Mouse (Mus musculus): ENCODE measurements around the gene Bard1. TPM values are rescaled to one million over a fixed set of nuclear protein-coding genes. Genes with fewer than 3 reads are reported as not detected.

Bard1 gene
- total RNA-seq (2021), result 1 to 10 TPM; 1.0 to 1.8 TPM
- long read RNA-seq, experiment 1, result 0 reads
- long read RNA-seq, experiment 2, partial matches to known transcripts, result 0 of 1 reads
- long read RNA-seq, experiment 2, other reads (novel, unspliced or antisense), result 1 of 1 reads

DNA sequence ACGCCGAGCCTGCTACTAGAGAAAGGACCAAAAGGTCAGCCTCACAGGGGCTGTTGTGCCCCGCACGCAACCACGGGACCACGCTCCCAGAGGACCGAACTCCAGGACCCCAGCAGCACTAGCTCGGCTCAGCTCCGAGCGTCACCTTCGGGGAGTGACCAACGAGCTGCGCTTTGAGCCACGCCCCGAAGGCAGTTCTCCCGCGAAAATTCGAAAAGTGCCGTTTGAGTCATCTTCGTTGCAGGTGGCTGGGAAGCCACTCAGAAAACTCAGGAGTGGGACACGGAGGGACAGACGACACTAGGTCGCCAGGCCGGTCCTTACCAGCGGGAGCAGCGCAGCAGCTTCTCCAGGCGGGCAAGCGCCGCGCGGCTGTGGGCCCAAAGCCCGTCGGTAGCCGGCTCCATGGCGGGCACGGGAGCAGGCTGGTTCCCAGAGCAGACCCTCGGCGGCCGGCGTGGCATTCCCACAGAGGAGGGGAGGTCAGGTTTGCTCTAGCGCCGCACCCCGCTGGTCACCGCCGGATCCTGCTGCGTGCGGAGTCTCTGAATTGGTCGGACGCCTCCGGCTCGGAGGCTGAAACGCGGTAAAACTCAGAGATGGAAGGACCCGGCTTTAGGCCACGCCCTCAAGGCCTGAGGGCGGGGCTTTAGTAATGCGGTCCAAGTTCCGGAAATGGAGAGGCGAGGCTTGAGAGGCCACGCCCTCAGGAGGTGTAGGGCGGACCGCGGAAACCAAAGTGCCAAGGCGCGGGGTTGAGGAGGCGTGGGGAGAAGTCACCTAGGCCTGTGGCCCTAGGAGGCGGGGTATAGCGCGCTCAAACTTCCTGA, at the start of gene Bard1:
Gene Bard1, minus strand, starts transcription at position 803 of the 830 bp plus-strand sequence.
- intact Hi-C loops (cut with DNase I), result no loop called here
- peak; percentile 91 to 93 for DNase-seq

DNA sequence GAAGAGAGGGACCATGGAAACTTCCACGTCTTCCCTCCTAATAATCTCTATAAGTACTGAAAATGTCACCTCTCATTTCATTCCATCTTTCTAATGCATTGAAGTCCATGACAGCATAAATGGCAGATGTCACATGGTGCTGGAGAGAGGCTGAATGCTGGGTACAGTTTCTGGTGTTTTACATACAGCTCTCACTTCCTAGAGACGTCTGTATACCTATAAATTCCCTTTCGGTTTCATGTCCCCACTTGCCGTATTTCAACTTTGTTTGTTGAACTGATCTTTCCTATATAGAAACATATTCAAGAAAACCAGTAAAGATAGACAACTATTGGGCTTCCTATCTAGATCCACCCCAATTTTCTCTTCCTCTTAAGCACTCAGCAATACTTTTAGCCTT, 24.2 kb upstream of the Bard1 start:
- intact Hi-C loops (cut with DNase I), result no loop called here

GRCm38 (mm10) chr1:71118511-71118910, 15.6 kb upstream of the Bard1 start:
- intact Hi-C loops (cut with DNase I), result no loop called here
- DNase-seq, result no peak

More for the DNA sequence above, 24.2 kb upstream of the Bard1 start:
- no peak for DNase-seq

- intact Hi-C loops (cut with DNase I), result no loop called here
- no peak for DNase-seq
Observed at GRCm38 (mm10) chr1:71117253-71117652, 14.3 kb upstream of the Bard1 start.

- intact Hi-C loops (cut with DNase I), result no loop called here
Observed at GRCm38 (mm10) chr1:71115781-71116180, 12.8 kb upstream of the Bard1 start.

GRCm38 (mm10) chr1:71109858-71110257, 6.9 kb upstream of the Bard1 start:
- DNase-seq, result no peak
- intact Hi-C loops (cut with DNase I), result no loop called here

More at GRCm38 (mm10) chr1:71115781-71116180, 12.8 kb upstream of the Bard1 start:
- DNase-seq, result no peak

- intact Hi-C loops (cut with DNase I), result no loop called here
- no peak for DNase-seq
Observed at GRCm38 (mm10) chr1:71106127-71106526, 3.2 kb upstream of the Bard1 start.

DNA sequence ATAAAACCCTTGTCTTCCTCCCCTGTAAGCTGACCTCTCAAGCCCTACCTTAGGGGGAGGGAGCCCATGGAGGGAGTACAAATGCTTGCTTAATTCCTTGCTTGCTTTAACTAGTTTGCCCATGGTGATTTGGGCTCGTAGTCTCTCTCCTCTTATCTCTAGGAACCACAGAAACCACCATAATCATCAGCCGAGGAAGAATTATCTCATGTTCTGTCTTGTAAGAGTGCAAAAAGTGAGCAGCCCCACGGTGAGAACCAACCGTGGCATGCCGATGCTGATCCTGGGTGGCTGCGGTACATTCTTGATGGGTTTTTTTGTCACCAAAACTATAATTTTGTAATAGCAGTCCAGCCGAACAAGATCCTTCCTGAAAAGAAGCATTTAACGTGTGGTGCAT, 2.8 kb upstream of the Bard1 start:
- no peak for DNase-seq
- intact Hi-C loops (cut with DNase I), result no loop called here

GRCm38 (mm10) chr1:71103174-71103864, 373 bp upstream of the Bard1 start:
- peak in 1 of 2 experiments; percentile 7 for DNase-seq
- intact Hi-C loops (cut with DNase I), result no loop called here

DNA sequence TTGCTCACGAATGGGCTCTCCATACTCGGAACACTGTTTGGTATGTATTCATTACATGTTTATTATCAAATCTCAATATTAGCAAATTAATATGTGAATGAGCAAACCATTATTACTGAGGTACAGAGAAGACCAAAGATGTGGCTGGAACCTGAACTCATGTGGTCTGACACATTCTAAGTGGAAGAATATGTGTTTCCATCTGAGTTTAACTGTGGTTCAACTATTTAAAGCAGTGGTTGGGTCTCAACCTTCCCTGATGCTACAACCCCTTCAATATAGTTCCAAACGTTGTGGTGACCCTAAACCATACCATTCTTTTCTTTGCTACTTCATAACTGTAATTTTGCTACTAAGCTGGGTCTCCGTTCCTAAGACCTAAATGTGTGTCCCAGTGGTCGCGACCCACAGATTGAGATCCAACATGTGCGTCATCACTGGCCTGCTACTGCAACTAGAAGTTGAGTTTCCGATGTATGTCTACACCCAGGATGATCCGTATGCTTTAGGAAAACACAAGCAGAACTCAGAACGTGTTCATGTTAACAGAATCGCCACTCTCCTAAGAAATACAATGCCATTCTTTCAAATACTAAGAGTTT, 1.5 kb downstream of the Bard1 start:
- intact Hi-C loops (cut with DNase I), result no loop called here
- DNase-seq, result no peak

GRCm38 (mm10) chr1:71100591-71101368, 2.2 kb downstream of the Bard1 start:
- intact Hi-C loops (cut with DNase I), result no loop called here
- DNase-seq, result no peak

GRCm38 (mm10) chr1:71099945-71100515, 2.9 kb downstream of the Bard1 start:
- DNase-seq, result peak in 1 of 2 experiments; percentile 7
- intact Hi-C loops (cut with DNase I), result no loop called here

- no peak for DNase-seq
- intact Hi-C loops (cut with DNase I), result no loop called here
Observed at GRCm38 (mm10) chr1:71096031-71096430, 6.9 kb downstream of the Bard1 start.

- no peak for DNase-seq
- intact Hi-C loops (cut with DNase I), result no loop called here
Observed at GRCm38 (mm10) chr1:71095211-71095805, 7.6 kb downstream of the Bard1 start.

- intact Hi-C loops (cut with DNase I), result no loop called here
- no peak for DNase-seq
Observed at GRCm38 (mm10) chr1:71075651-71076050, 27.3 kb downstream of the Bard1 start.

- no peak for DNase-seq
- intact Hi-C loops (cut with DNase I), result no loop called here
Observed at GRCm38 (mm10) chr1:71070771-71071170, 32.2 kb downstream of the Bard1 start.

GRCm38 (mm10) chr1:71068728-71069304, 34.1 kb downstream of the Bard1 start:
- intact Hi-C loops (cut with DNase I), result no loop called here
- DNase-seq, result no peak

- no peak for DNase-seq
- intact Hi-C loops (cut with DNase I), result no loop called here
Observed at GRCm38 (mm10) chr1:71063885-71064492, 39.0 kb downstream of the Bard1 start.

- intact Hi-C loops (cut with DNase I), result no loop called here
- DNase-seq, result no peak
Observed at GRCm38 (mm10) chr1:71056143-71056542, 46.8 kb downstream of the Bard1 start.
